Mouse (Mus musculus) layer of hippocampus, adult 2 months (tissue): ENCODE measurements around the gene Gata3. TPM values are rescaled to one million over a fixed set of nuclear protein-coding genes. Genes with fewer than 3 reads are reported as not detected.

Experiments
- DNase-seq, 2 experiments: peaks; one replicate each; pipeline ENCODE4 v3.0.0; 2022; ENCODE audit warnings: low spot score in 2 of 2
- H3K27ac ChIP-seq: fragments of 200-600 bp; 2 replicates; pipeline ENCODE4 v1.8.1; 2022
- H3K4me3 ChIP-seq: fragments of 200-600 bp; 2 replicates; pipeline ENCODE4 v1.8.1; 2022; ENCODE audit warnings: mild to moderate bottlenecking
- CTCF ChIP-seq: fragments of 200-600 bp; conservative IDR thresholded peaks from 2 replicates; pipeline ENCODE4 v1.8.1; 2022; ENCODE audit warnings: antibody characterized with exemption, mild to moderate bottlenecking, moderate library complexity
- total RNA-seq, 2 experiments: library from RNA; stranded (reverse); gene quantifications; 2 replicates each; pipeline ENCODE4 v1.2.3; 2021

Gene Gata3
- total RNA-seq, 2 experiments from 2014 or later = not detected

GRCm38 (mm10) chr2:9893272-9893953, 3.6 kb upstream of the Gata3 start:
- Histone ChIP-seq H3K4me3 (no peak overlapping the region), H3K27ac (no peak overlapping the region)
- TF ChIP-seq CTCF = no peak
- DNase-seq = no peak

GRCm38 (mm10) chr2:9892541-9892940, 2.7 kb upstream of the Gata3 start:
- Histone ChIP-seq H3K27ac (no peak overlapping the region), H3K4me3 (no peak overlapping the region)
- TF ChIP-seq CTCF = no peak
- no peak for DNase-seq

- no peak overlapping the region for H3K27ac ChIP-seq
These were observed 1.1 kb upstream of the Gata3 start for GRCm38 (mm10) chr2:9890906-9891305.

GRCm38 (mm10) chr2:9890251-9890650, 417 bp upstream of the Gata3 start:
- Histone ChIP-seq H3K4me3 (no peak overlapping the region), H3K27ac (no peak overlapping the region)
- TF ChIP-seq CTCF = no peak
- no peak for DNase-seq

More at GRCm38 (mm10) chr2:9890906-9891305, 1.1 kb upstream of the Gata3 start:
- no peak for DNase-seq
- no peak overlapping the region for H3K4me3 ChIP-seq
- TF ChIP-seq CTCF = no peak

- Histone ChIP-seq H3K27ac (no peak within 1 kb of the TSS), H3K4me3 (no peak within 1 kb of the TSS)
- no peak for DNase-seq
- TF ChIP-seq CTCF = peak; percentile 62
These were observed 752 bp downstream of the Gata3 start, which contains the start of gene 9230102O04Rik for GRCm38 (mm10) chr2:9888913-9889650. 9230102O04Rik (minus strand) TSS chr2:9889540.

GRCm38 (mm10) chr2:9887636-9888035, 2.2 kb downstream of the Gata3 start:
- no peak for DNase-seq
- Histone ChIP-seq H3K27ac (no peak overlapping the region), H3K4me3 (no peak overlapping the region)
- no peak for TF ChIP-seq CTCF

- Histone ChIP-seq H3K27ac (no peak overlapping the region), H3K4me3 (no peak overlapping the region)
These were observed 2.8 kb downstream of the Gata3 start for GRCm38 (mm10) chr2:9886921-9887610.

GRCm38 (mm10) chr2:9886031-9886430, 3.8 kb downstream of the Gata3 start:
- TF ChIP-seq CTCF = no peak
- Histone ChIP-seq H3K27ac (no peak overlapping the region), H3K4me3 (no peak overlapping the region)
- no peak for DNase-seq

More at GRCm38 (mm10) chr2:9886921-9887610, 2.8 kb downstream of the Gata3 start:
- DNase-seq = no peak
- TF ChIP-seq CTCF = no peak

GRCm38 (mm10) chr2:9885217-9885770, 4.5 kb downstream of the Gata3 start:
- Histone ChIP-seq H3K4me3 (no peak overlapping the region), H3K27ac (no peak overlapping the region)
- DNase-seq = no peak
- no peak for TF ChIP-seq CTCF

GRCm38 (mm10) chr2:9884533-9885216, 5.2 kb downstream of the Gata3 start:
- H3K4me3 ChIP-seq = no peak overlapping the region
- no peak overlapping the region for H3K27ac ChIP-seq
- TF ChIP-seq CTCF = no peak
- no peak for DNase-seq

- H3K4me3 ChIP-seq = no peak overlapping the region
- no peak for TF ChIP-seq CTCF
These were observed 5.9 kb downstream of the Gata3 start for GRCm38 (mm10) chr2:9883803-9884532.

More at GRCm38 (mm10) chr2:9883803-9884532, 5.9 kb downstream of the Gata3 start:
- H3K27ac ChIP-seq = no peak overlapping the region
- DNase-seq = no peak
